Mouse (Mus musculus): ENCODE measurements around the gene Xlr4b. TPM values are rescaled to one million over a fixed set of nuclear protein-coding genes. Genes with fewer than 3 reads are reported as not detected.

The Xlr4b gene
- 0.69 TPM for polyA plus RNA-seq (2014; fragmentation: Illumina TruSeq; extraction: RNeasy Lipid Tissue Mini Kit (QIAGEN cat#74804); ENCODE audit: low read depth, low replicate concordance)

GRCm38 (mm10) chrX:73213819-73214564, at the start of gene Xlr4b:
Gene Xlr4b (plus strand): TSS chrX:73214333.

DNA sequence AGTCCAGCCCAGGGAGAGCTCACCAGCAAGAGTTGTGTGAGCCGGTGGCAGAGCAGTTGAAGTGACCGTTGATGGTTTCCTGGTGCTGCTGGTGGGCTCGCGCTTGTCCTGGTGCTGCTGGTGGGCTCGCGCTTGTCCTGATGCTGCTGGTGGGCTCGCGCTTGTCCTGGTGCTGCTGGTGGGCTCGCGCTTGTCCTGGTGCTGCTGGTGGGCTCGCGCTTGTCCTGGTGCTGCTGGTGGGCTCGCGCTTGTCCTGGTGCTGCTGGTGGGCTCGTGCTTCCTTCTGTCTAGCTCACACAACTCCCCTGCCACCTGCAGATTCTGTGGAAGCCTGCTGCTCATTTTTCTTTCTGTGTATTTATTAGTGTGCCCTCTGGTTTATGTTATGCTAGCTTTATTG, 37.2 kb upstream of the Xlr4b start, which contains the start of gene Spin2d:
Gene Spin2d, minus strand, starts transcription at position 101 of the 400 bp plus-strand sequence.

DNA sequence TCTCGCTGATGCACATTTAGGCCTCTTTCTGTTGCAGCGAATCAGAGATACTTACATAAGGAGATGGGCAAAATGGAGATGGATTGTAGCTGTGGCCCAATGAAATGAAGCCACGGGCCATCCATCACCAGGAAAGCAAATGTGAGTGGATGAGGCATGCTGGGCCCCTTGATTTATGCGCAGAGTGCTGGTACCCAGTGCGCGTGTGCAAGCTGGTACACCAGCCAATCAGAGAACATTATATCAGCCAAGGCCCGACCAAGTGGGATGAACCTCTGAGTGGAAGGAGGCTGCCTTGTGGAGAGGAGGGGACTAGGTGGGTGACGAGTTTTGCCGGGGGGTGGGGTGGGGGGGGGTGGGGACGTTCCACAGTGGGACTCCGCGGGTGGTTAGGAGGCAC, 22.2 kb upstream of the Xlr4b start, which contains the start of gene Xlr3b:
Gene Xlr3b, plus strand, starts transcription at position 274 of the 400 bp plus-strand sequence.

DNA sequence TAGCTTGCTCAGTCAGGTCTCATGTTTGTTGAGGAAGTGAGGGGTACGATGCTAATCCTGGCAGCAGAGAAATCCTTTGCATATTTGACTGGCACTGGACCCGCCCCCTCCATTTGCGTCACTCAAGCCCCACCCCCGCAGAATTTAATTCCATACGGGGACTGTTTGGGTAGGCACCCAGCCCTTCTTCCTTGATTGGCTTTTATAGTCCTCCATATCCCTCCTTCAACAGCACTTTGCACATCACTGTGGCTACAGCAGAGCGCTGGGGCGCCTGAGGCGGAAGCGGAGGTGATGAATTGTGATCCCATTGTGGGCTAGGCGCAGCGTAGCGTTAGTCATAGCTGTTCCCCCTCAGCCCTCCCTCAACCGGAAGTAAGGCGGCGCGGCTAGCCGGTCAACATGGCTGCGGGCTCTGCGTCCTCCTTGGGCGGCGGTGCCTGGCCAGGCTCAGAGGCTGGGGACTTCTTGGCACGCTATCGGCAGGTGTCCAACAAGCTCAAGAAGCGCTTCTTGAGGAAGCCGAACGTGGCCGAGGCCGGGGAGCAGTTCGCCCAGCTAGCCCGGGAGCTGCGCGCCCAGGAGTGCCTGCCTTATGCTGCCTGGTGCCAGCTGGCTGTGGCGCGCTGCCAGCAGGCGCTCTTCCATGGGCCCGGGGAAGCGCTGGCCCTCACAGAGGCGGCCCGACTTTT, 13.9 kb downstream of the Xlr4b start, which contains the start of gene F8a:
Gene F8a, plus strand, starts transcription at position 378 of the 692 bp plus-strand sequence.

GRCm38 (mm10) chrX:73242821-73243325, 28.7 kb downstream of the Xlr4b start, which contains the start of gene Xlr4c:
Gene Xlr4c (minus strand): TSS chrX:73243130.

GRCm38 (mm10) chrX:73265270-73265669, 51.1 kb downstream of the Xlr4b start, which contains the start of gene Xlr3c:
Gene Xlr3c (minus strand): TSS chrX:73265390.

Other genes with a start within 250 kb of the Xlr4b start
- gene Zfp185, start 227.0 kb upstream of the Xlr4b start, polyA plus RNA-seq (2014; fragmentation: Illumina TruSeq; extraction: RNeasy Lipid Tissue Mini Kit (QIAGEN cat#74804); ENCODE audit: low read depth, low replicate concordance) = 23.9 TPM
- not detected for gene Pnma5, start 177.2 kb upstream of the Xlr4b start, polyA plus RNA-seq (2014; fragmentation: Illumina TruSeq; extraction: RNeasy Lipid Tissue Mini Kit (QIAGEN cat#74804); ENCODE audit: low read depth, low replicate concordance)
- not detected for gene Pnma3, start 149.5 kb upstream of the Xlr4b start, polyA plus RNA-seq (2014; fragmentation: Illumina TruSeq; extraction: RNeasy Lipid Tissue Mini Kit (QIAGEN cat#74804); ENCODE audit: low read depth, low replicate concordance)
- not detected for gene Xlr4a, start 131.9 kb upstream of the Xlr4b start, polyA plus RNA-seq (2014; fragmentation: Illumina TruSeq; extraction: RNeasy Lipid Tissue Mini Kit (QIAGEN cat#74804); ENCODE audit: low read depth, low replicate concordance)
- gene Xlr3a, start 117.2 kb upstream of the Xlr4b start, polyA plus RNA-seq (2014; fragmentation: Illumina TruSeq; extraction: RNeasy Lipid Tissue Mini Kit (QIAGEN cat#74804); ENCODE audit: low read depth, low replicate concordance) = 5.1 TPM
- gene Gm14685, start 97.3 kb upstream of the Xlr4b start, polyA plus RNA-seq (2014; fragmentation: Illumina TruSeq; extraction: RNeasy Lipid Tissue Mini Kit (QIAGEN cat#74804); ENCODE audit: low read depth, low replicate concordance) = not detected
- gene Xlr5b, start 65.5 kb upstream of the Xlr4b start, polyA plus RNA-seq (2014; fragmentation: Illumina TruSeq; extraction: RNeasy Lipid Tissue Mini Kit (QIAGEN cat#74804); ENCODE audit: low read depth, low replicate concordance) = 1.0 TPM
- gene DXBay18, start 64.9 kb upstream of the Xlr4b start, polyA plus RNA-seq (2014; fragmentation: Illumina TruSeq; extraction: RNeasy Lipid Tissue Mini Kit (QIAGEN cat#74804); ENCODE audit: low read depth, low replicate concordance) = not detected
- gene Spin2d, start 37.3 kb upstream of the Xlr4b start, polyA plus RNA-seq (2014; fragmentation: Illumina TruSeq; extraction: RNeasy Lipid Tissue Mini Kit (QIAGEN cat#74804); ENCODE audit: low read depth, low replicate concordance) = not detected
- gene Xlr3b, start 22.1 kb upstream of the Xlr4b start, polyA plus RNA-seq (2014; fragmentation: Illumina TruSeq; extraction: RNeasy Lipid Tissue Mini Kit (QIAGEN cat#74804); ENCODE audit: low read depth, low replicate concordance) = 5.6 TPM
- gene F8a, start 14.0 kb downstream of the Xlr4b start, polyA plus RNA-seq (2014; fragmentation: Illumina TruSeq; extraction: RNeasy Lipid Tissue Mini Kit (QIAGEN cat#74804); ENCODE audit: low read depth, low replicate concordance) = 8.4 TPM
- 0.93 TPM for gene Xlr4c, start 28.8 kb downstream of the Xlr4b start, polyA plus RNA-seq (2014; fragmentation: Illumina TruSeq; extraction: RNeasy Lipid Tissue Mini Kit (QIAGEN cat#74804); ENCODE audit: low read depth, low replicate concordance)
- gene Xlr3c, start 51.1 kb downstream of the Xlr4b start, polyA plus RNA-seq (2014; fragmentation: Illumina TruSeq; extraction: RNeasy Lipid Tissue Mini Kit (QIAGEN cat#74804); ENCODE audit: low read depth, low replicate concordance) = not detected
- gene Xlr5a, start 78.6 kb downstream of the Xlr4b start, polyA plus RNA-seq (2014; fragmentation: Illumina TruSeq; extraction: RNeasy Lipid Tissue Mini Kit (QIAGEN cat#74804); ENCODE audit: low read depth, low replicate concordance) = 0.65 TPM
- gene Xlr5c, start 78.6 kb downstream of the Xlr4b start, polyA plus RNA-seq (2014; fragmentation: Illumina TruSeq; extraction: RNeasy Lipid Tissue Mini Kit (QIAGEN cat#74804); ENCODE audit: low read depth, low replicate concordance) = 0.49 TPM
- not detected for gene Gm45015, start 122.5 kb downstream of the Xlr4b start, polyA plus RNA-seq (2014; fragmentation: Illumina TruSeq; extraction: RNeasy Lipid Tissue Mini Kit (QIAGEN cat#74804); ENCODE audit: low read depth, low replicate concordance)
- 9.1 TPM for gene Zfp275, start 128.3 kb downstream of the Xlr4b start, polyA plus RNA-seq (2014; fragmentation: Illumina TruSeq; extraction: RNeasy Lipid Tissue Mini Kit (QIAGEN cat#74804); ENCODE audit: low read depth, low replicate concordance)
- not detected for gene Gm18336, start 184.4 kb downstream of the Xlr4b start, polyA plus RNA-seq (2014; fragmentation: Illumina TruSeq; extraction: RNeasy Lipid Tissue Mini Kit (QIAGEN cat#74804); ENCODE audit: low read depth, low replicate concordance)
- gene Zfp92, start 196.8 kb downstream of the Xlr4b start, polyA plus RNA-seq (2014; fragmentation: Illumina TruSeq; extraction: RNeasy Lipid Tissue Mini Kit (QIAGEN cat#74804); ENCODE audit: low read depth, low replicate concordance) = not detected
- not detected for gene Trex2, start 221.0 kb downstream of the Xlr4b start, polyA plus RNA-seq (2014; fragmentation: Illumina TruSeq; extraction: RNeasy Lipid Tissue Mini Kit (QIAGEN cat#74804); ENCODE audit: low read depth, low replicate concordance)
- 7.4 TPM for gene Haus7, start 244.7 kb downstream of the Xlr4b start, polyA plus RNA-seq (2014; fragmentation: Illumina TruSeq; extraction: RNeasy Lipid Tissue Mini Kit (QIAGEN cat#74804); ENCODE audit: low read depth, low replicate concordance)